Mouse (Mus musculus) stomach, embryonic 14.5 days (tissue): Measurements from ENCODE around the gene Tmco1. TPM values are rescaled to one million over a fixed set of nuclear protein-coding genes. Genes with fewer than 3 reads are reported as not detected.

Experiments
- ATAC-seq: fragments of 200-750 bp; cut with Nextera tagmentation; 2 replicates; pipeline ENCODE4 v1.8.0; 2017; ENCODE audit warnings: low read depth, moderate TSS enrichment; ENCODE audit not compliant: insufficient number of reproducible peaks, insufficient read depth, low FRiP score
- H3K27ac ChIP-seq: fragments of 300-500 bp; sonication (generic); 2 replicates; pipeline ENCODE4 v1.5.1; 2014; ENCODE audit warnings: mild to moderate bottlenecking, low read length, moderate library complexity, mixed read lengths
- H3K27me3 ChIP-seq: fragments of 300-500 bp; sonication (generic); 2 replicates; pipeline ENCODE4 v1.6.1; 2014; ENCODE audit warnings: low read length, control low read depth, mixed read lengths; ENCODE audit not compliant: control insufficient read depth, insufficient read depth
- H3K36me3 ChIP-seq: fragments of 300-500 bp; sonication (generic); 2 replicates; pipeline ENCODE4 v1.6.1; 2014; ENCODE audit warnings: mild to moderate bottlenecking, control low read depth, low read length, moderate library complexity, mixed read lengths; ENCODE audit not compliant: control insufficient read depth, insufficient read depth
- H3K4me1 ChIP-seq: fragments of 300-500 bp; sonication (generic); 2 replicates; pipeline ENCODE4 v1.6.1; 2014; ENCODE audit warnings: low read length, control low read depth, mixed read lengths; ENCODE audit not compliant: control insufficient read depth, insufficient read depth
- H3K4me2 ChIP-seq: fragments of 300-500 bp; sonication (generic); replicated peaks from 2 replicates; pipeline ENCODE4 v1.6.1; 2014; ENCODE audit warnings: low read depth, low read length, control low read depth
- H3K4me3 ChIP-seq: fragments of 300-500 bp; sonication (generic); 2 replicates; pipeline ENCODE4 v1.5.1; 2014; ENCODE audit warnings: low read depth, low read length, control low read depth
- H3K9ac ChIP-seq: fragments of 300-500 bp; sonication (generic); replicated peaks from 2 replicates; pipeline ENCODE4 v1.6.1; 2014; ENCODE audit warnings: low read depth, mild to moderate bottlenecking, control low read depth, low read length, moderate library complexity, mixed read lengths
- H3K9me3 ChIP-seq: fragments of 300-500 bp; sonication (generic); 2 replicates; pipeline ENCODE4 v1.6.1; 2016; ENCODE audit warnings: low read depth, low read length, control low read depth; ENCODE audit not compliant: control insufficient read depth
- WGBS: fragments of 180-500 bp; shearing (Covaris S2); extraction: QIAGEN DNeasy Blood & Tissue Kit; methylation state at CpG from one replicate; pipeline ENCODE4 v1.1.7; 2014; 5-methylcytosine and 5-hydroxymethylcytosine counted together
- polyA plus RNA-seq: library from polyadenylated mRNA; unstranded; fragments of >200 nt; fragmentation: Nextera tagmentation; extraction: Ambion mirVana; gene quantifications from 2 replicates; pipeline ENCODE4 v1.2.1, GENCODE M21; 2014

Gene Tmco1
- polyA plus RNA-seq, 1 experiment from 2014 or later = 87.1 TPM

GRCm38 (mm10) chr1:167305501-167306137 lies 2.6 kb upstream of the Tmco1 start:
- ATAC-seq = no peak
- Histone ChIP-seq H3K27ac (no peak overlapping the region), H3K9ac (no peak overlapping the region), H3K4me3 (no peak overlapping the region), H3K36me3 (peaks cover 1% of the 10 kb centered on the region; the same call in 1 of the 2 replicates), H3K4me2 (no peak overlapping the region), H3K9me3 (no peaks in the 10 kb centered on the region), H3K27me3 (no peaks in the 10 kb centered on the region), H3K4me1 (0 out of 2 replicates have a peak, but pooled peaks cover 4% of the 10 kb centered on the region)
- 23% methylated on average over 7 of the region's 7 CpGs for WGBS

GRCm38 (mm10) chr1:167306451-167307240 lies 1.5 kb upstream of the Tmco1 start:
- Histone ChIP-seq H3K9ac (no peak overlapping the region), H3K4me1 (0 out of 2 replicates have a peak, but pooled peaks cover 4% of the 10 kb centered on the region), H3K9me3 (no peaks in the 10 kb centered on the region), H3K36me3 (peaks cover 3% of the 10 kb centered on the region; the same call in 1 of the 2 replicates), H3K27ac (no peak overlapping the region), H3K4me2 (no peak overlapping the region), H3K4me3 (no peak overlapping the region), H3K27me3 (no peaks in the 10 kb centered on the region)
- 71% methylated on average over 5 of the region's 5 CpGs for WGBS
- no peak for ATAC-seq

GRCm38 (mm10) chr1:167307674-167308073 lies 504 bp upstream of the Tmco1 start:
- WGBS = 64% methylated on average over 11 of the region's 11 CpGs
- peak overlapping the region; percentile 95; the same call in 1 of the 2 replicates for H3K9ac ChIP-seq
- H3K4me2 ChIP-seq = peak overlapping the region; percentile 49

GRCm38 (mm10) chr1:167312367-167312766 lies 4.2 kb downstream of the Tmco1 start:
- ATAC-seq = no peak

More at GRCm38 (mm10) chr1:167307674-167308073, 504 bp upstream of the Tmco1 start:
- Histone ChIP-seq H3K27ac (no peak overlapping the region), H3K4me1 (0 out of 2 replicates have a peak, but pooled peaks cover 4% of the 10 kb centered on the region), H3K36me3 (peaks cover 3% of the 10 kb centered on the region; the same call in 1 of the 2 replicates), H3K27me3 (no peaks in the 10 kb centered on the region), H3K9me3 (no peaks in the 10 kb centered on the region), H3K4me3 (peak overlapping the region; percentile 83)
- ATAC-seq = no peak

GRCm38 (mm10) chr1:167313220-167313619 lies 5.0 kb downstream of the Tmco1 start:
- Histone ChIP-seq H3K9me3 (no peaks in the 10 kb centered on the region), H3K4me3 (no peak overlapping the region), H3K9ac (no peak overlapping the region), H3K27me3 (no peaks in the 10 kb centered on the region), H3K36me3 (peaks cover 18% of the 10 kb centered on the region), H3K27ac (no peak overlapping the region), H3K4me2 (no peak overlapping the region), H3K4me1 (0 out of 2 replicates have a peak, but pooled peaks cover 4% of the 10 kb centered on the region)
- 90% methylated on average over 4 of the region's 4 CpGs for WGBS
- ATAC-seq = no peak

More at GRCm38 (mm10) chr1:167312367-167312766, 4.2 kb downstream of the Tmco1 start:
- H3K9ac ChIP-seq = no peak overlapping the region
- H3K4me2 ChIP-seq = no peak overlapping the region
- no peak overlapping the region for H3K4me3 ChIP-seq
- no peaks in the 10 kb centered on the region for H3K27me3 ChIP-seq
- H3K36me3 ChIP-seq = peaks cover 17% of the 10 kb centered on the region
- 0 out of 2 replicates have a peak, but pooled peaks cover 4% of the 10 kb centered on the region for H3K4me1 ChIP-seq
- H3K9me3 ChIP-seq = no peaks in the 10 kb centered on the region
- H3K27ac ChIP-seq = no peak overlapping the region

- peaks cover 49% of the 10 kb centered on the region for H3K36me3 ChIP-seq
- ATAC-seq = no peak
- no peak overlapping the region for H3K27ac ChIP-seq
- 97% methylated on average over 6 of the region's 6 CpGs for WGBS
- H3K9me3 ChIP-seq = no peaks in the 10 kb centered on the region
- no peak overlapping the region for H3K4me3 ChIP-seq
- no peak overlapping the region for H3K4me2 ChIP-seq
- no peaks in the 10 kb centered on the region for H3K4me1 ChIP-seq
- no peak overlapping the region for H3K9ac ChIP-seq
- H3K27me3 ChIP-seq = no peaks in the 10 kb centered on the region
These were observed 13.5 kb downstream of the Tmco1 start for GRCm38 (mm10) chr1:167321691-167322090.

GRCm38 (mm10) chr1:167328776-167329175 lies 20.6 kb downstream of the Tmco1 start:
- no peak overlapping the region for H3K4me3 ChIP-seq
- 89% methylated on average over 6 of the region's 6 CpGs for WGBS
- H3K4me1 ChIP-seq = no peaks in the 10 kb centered on the region
- no peak overlapping the region for H3K4me2 ChIP-seq
- H3K36me3 ChIP-seq = peaks cover 21% of the 10 kb centered on the region
- no peaks in the 10 kb centered on the region for H3K9me3 ChIP-seq
- H3K27ac ChIP-seq = no peak overlapping the region
- no peak for ATAC-seq
- H3K9ac ChIP-seq = no peak overlapping the region
- H3K27me3 ChIP-seq = no peaks in the 10 kb centered on the region

- no peak overlapping the region for H3K4me3 ChIP-seq
These were observed 22.9 kb downstream of the Tmco1 start for GRCm38 (mm10) chr1:167331106-167331505.

More at GRCm38 (mm10) chr1:167331106-167331505, 22.9 kb downstream of the Tmco1 start:
- no peak overlapping the region for H3K4me2 ChIP-seq
- H3K36me3 ChIP-seq = peaks cover 21% of the 10 kb centered on the region
- no peaks in the 10 kb centered on the region for H3K9me3 ChIP-seq
- no peak for ATAC-seq
- no peak overlapping the region for H3K27ac ChIP-seq
- no peaks in the 10 kb centered on the region for H3K27me3 ChIP-seq
- 91% methylated on average over 8 of the region's 8 CpGs for WGBS
- H3K9ac ChIP-seq = no peak overlapping the region
- H3K4me1 ChIP-seq = no peaks in the 10 kb centered on the region
